Comparison of ENCODE assay signal across 8 mouse cellular contexts in genomic region chr11:96145622-96146270, GRCm38 (mm10). TPM values are rescaled to one million over a fixed set of nuclear protein-coding genes. Genes with fewer than 3 reads are reported as not detected.
A peak's percentile ranks its signal among the peaks of the same experiment; 100 is the strongest.
DNase-seq lines count a peak whose midpoint lies in the region; ATAC-seq lines count a peak whose summit lies in the region.

No protein-coding gene starts in this region.

- 3% methylated on average over 15 of the region's 15 CpGs for WGBS in embryonic facial prominence, embryonic 11.5 days
- 3% methylated on average over 15 of the region's 15 CpGs for WGBS in heart, embryonic 10.5 days

- ATAC-seq in embryonic facial prominence, embryonic 11.5 days (replicated peaks; ENCODE audit: insufficient number of reproducible peaks, low FRiP score, low TSS enrichment, low read depth) = 0 out of 2 replicates have a peak, but pooled peaks have one; percentile 48

- H3K27ac ChIP-seq in embryonic facial prominence, embryonic 11.5 days (replicated peaks; ENCODE audit: low read depth, low read length) = no peak overlapping the region
- no peak overlapping the region for H3K27ac ChIP-seq in heart, embryonic 10.5 days

- H3K4me3 ChIP-seq in embryonic facial prominence, embryonic 11.5 days (ENCODE audit: low read depth, low read length) = no peak overlapping the region
- peak overlapping the region; percentile 41 for H3K4me3 ChIP-seq in heart, embryonic 10.5 days

- peak overlapping the region; percentile 14; the same call in 1 of the 2 replicates for H3K4me2 ChIP-seq in embryonic facial prominence, embryonic 11.5 days (ENCODE audit: low read depth, low read length)

- DNase-seq in 3134 (ENCODE audit: extremely low read depth, insufficient read length, low spot score) (peak; percentile 63), liver (peak; percentile 66)
- peak; percentile 80 to 93 for DNase-seq in adrenal gland, adult (ENCODE audit: inconsistent age in 2 of 2, low spot score in 1 of 2)
- peak; percentile 90 for DNase-seq in embryonic facial prominence, embryonic 11.5 days (ENCODE audit: low spot score)
- peak; percentile 87 for DNase-seq in heart, embryonic 10.5 days (ENCODE audit: low spot score)
- DNase-seq in kidney, adult 9 months = peak; percentile 81
- peak; percentile 79 for DNase-seq in neural tube, embryonic 10.5 days (ENCODE audit: extremely low spot score, low spot score)
- peak; percentile 85 for DNase-seq in testis, postnatal 10 days (ENCODE audit: low spot score)

- H3K27me3 ChIP-seq in embryonic facial prominence, embryonic 11.5 days (ENCODE audit: control insufficient read depth, insufficient read depth, low read length) = peaks cover 12% of the 10 kb centered on the region
- H3K27me3 ChIP-seq in heart, embryonic 10.5 days (ENCODE audit: insufficient read depth, poor library complexity, severe bottlenecking) = peaks cover 87% of the 10 kb centered on the region

- H3K36me3 ChIP-seq in embryonic facial prominence, embryonic 11.5 days (replicated peaks; ENCODE audit: control insufficient read depth, insufficient read depth, low read depth, low read length) = no peaks in the 10 kb centered on the region
- H3K36me3 ChIP-seq in heart, embryonic 10.5 days = no peaks in the 10 kb centered on the region

- no peak overlapping the region; the same call in 1 of the 2 replicates for H3K9ac ChIP-seq in embryonic facial prominence, embryonic 11.5 days (replicated peaks; ENCODE audit: low read length)

- H3K9me3 ChIP-seq in embryonic facial prominence, embryonic 11.5 days (replicated peaks; ENCODE audit: control insufficient read depth, low read length) = no peaks in the 10 kb centered on the region
- no peaks in the 10 kb centered on the region for H3K9me3 ChIP-seq in heart, embryonic 10.5 days

- no peaks in the 10 kb centered on the region for H3K4me1 ChIP-seq in embryonic facial prominence, embryonic 11.5 days (ENCODE audit: control insufficient read depth, insufficient read depth, low read length)
- peaks cover 4% of the 10 kb centered on the region; the same call in 1 of the 2 replicates for H3K4me1 ChIP-seq in heart, embryonic 10.5 days

RNA-seq across cellular contexts. Expression of gene Ttll6, which starts 12.2 kb away (rescaled TPM):
- polyA plus RNA-seq in embryonic facial prominence, embryonic 11.5 days (2014; fragmentation: Nextera tagmentation; extraction: Ambion mirVana) = not detected in 2 replicates
- polyA plus RNA-seq in heart, embryonic 10.5 days (2016; fragmentation: Nextera tagmentation; extraction: Ambion mirVana) = not detected in 2 replicates

RNA-seq across cellular contexts. Expression of gene Calcoco2, which starts 34.0 kb away (rescaled TPM):
- polyA plus RNA-seq in embryonic facial prominence, embryonic 11.5 days (2014; fragmentation: Nextera tagmentation; extraction: Ambion mirVana) = not detected in 2 replicates
- 0.13 TPM in 1 of 2 replicates, not detected in the other for polyA plus RNA-seq in heart, embryonic 10.5 days (2016; fragmentation: Nextera tagmentation; extraction: Ambion mirVana)

RNA-seq across cellular contexts. Expression of gene Hoxb13, which starts 48.4 kb away (rescaled TPM):
- polyA plus RNA-seq in embryonic facial prominence, embryonic 11.5 days (2014; fragmentation: Nextera tagmentation; extraction: Ambion mirVana) = not detected in 2 replicates
- not detected in 2 replicates for polyA plus RNA-seq in heart, embryonic 10.5 days (2016; fragmentation: Nextera tagmentation; extraction: Ambion mirVana)
